Mouse (Mus musculus): ENCODE data around the gene Gm17334.
"Not testable (repeated sequence)": the region's sequence is repeated elsewhere in the genome, so short reads cannot be mapped to it uniquely, and the experiment has no call there.

DNA sequence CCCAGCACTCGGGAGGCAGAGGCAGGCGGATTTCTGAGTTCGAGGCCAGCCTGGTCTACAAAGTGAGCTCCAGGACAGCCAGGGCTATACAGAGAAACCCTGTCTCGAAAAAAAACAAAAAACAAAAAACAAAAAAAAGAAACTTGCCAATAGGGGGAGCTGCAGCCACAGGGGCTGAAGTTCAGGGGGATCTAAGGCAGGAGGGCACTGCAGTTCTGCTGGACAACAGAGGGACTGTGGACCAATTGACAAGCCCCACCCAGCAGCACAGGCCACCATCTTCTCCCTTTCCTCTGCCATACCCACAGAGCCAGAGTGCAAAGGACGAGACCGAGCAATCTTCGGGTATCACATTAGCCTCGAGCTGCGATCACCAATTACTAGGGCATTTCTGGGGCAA is 15.0 kb downstream of the Gm17334 start:
- not testable (repeated sequence) for TF ChIP-seq POLR2A (IDR thresholded peaks at IDR 0.05; ENCODE audit: borderline replicate concordance, extremely low read depth, insufficient read depth, insufficient read length, poor library complexity, severe bottlenecking); CTCF (IDR thresholded peaks at IDR 0.05; ENCODE audit: borderline replicate concordance, extremely low read depth, insufficient read depth, insufficient read length)
